Mouse (Mus musculus): Measurements from ENCODE around the gene Ccdc63. TPM values are rescaled to one million over a fixed set of nuclear protein-coding genes. Genes with fewer than 3 reads are reported as not detected.

The Ccdc63 gene
- 0.76 TPM for polyA plus RNA-seq (2017; shearing (Covaris generic))

GRCm38 (mm10) chr5:122140723-122141122 is at the start of gene Ccdc63:
TSS of gene Ccdc63 (minus strand) at chr5:122140823.

DNA sequence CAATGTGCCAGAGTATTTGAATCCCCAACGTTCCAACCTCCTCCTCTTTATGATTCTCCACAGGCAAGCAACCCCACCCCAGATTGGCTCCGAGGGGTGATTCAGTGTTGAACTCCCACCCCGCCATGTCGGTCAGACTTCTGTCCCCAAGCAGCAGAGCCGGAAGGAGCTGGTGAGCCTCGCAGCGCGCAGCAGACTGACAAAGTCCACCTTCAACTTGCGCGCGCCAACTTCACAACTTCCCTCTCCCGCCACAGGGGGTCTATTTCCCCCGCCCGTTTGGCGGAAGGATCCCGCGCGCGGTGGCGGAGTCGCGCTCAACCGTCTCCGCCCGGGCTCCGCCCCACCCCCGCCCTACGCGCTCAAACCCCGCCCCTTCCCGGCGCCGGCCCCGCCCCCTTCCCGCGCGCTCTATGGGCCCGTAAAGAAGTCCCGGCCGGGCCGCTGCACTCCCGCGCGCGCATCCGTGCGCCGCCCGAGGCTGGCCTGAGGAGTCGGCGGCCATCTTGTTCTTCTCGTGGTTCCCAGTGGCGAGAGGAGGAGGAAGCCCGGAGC is 17.3 kb upstream of the Ccdc63 start, which contains the start of gene Ppp1cc:
TSS of gene Ppp1cc (plus strand) at position 452 of the 555 bp plus-strand sequence.

Other genes with a start within 250 kb of the Ccdc63 start
- not detected for gene Cux2, start 90.7 kb downstream of the Ccdc63 start, polyA plus RNA-seq (2017; shearing (Covaris generic))
- not detected for gene Myl2, start 39.9 kb downstream of the Ccdc63 start, polyA plus RNA-seq (2017; shearing (Covaris generic))
- 62.8 TPM for gene Ppp1cc, start 17.5 kb upstream of the Ccdc63 start, polyA plus RNA-seq (2017; shearing (Covaris generic))
- 104 TPM for gene Hvcn1, start 66.0 kb upstream of the Ccdc63 start, polyA plus RNA-seq (2017; shearing (Covaris generic))
- gene Tctn1, start 123.6 kb upstream of the Ccdc63 start, polyA plus RNA-seq (2017; shearing (Covaris generic)): 1.5 TPM
- gene Pptc7, start 143.5 kb upstream of the Ccdc63 start, polyA plus RNA-seq (2017; shearing (Covaris generic)): 11.1 TPM
- gene Rad9b, start 213.4 kb upstream of the Ccdc63 start, polyA plus RNA-seq (2017; shearing (Covaris generic)): 5.3 TPM
- 171 TPM for gene Vps29, start 213.5 kb upstream of the Ccdc63 start, polyA plus RNA-seq (2017; shearing (Covaris generic))
- 74.4 TPM for gene Gpn3, start 231.1 kb upstream of the Ccdc63 start, polyA plus RNA-seq (2017; shearing (Covaris generic))
- 21.4 TPM for gene Fam216a, start 231.5 kb upstream of the Ccdc63 start, polyA plus RNA-seq (2017; shearing (Covaris generic))

Measured in activated CD4-positive, CD25-positive, alpha-beta regulatory T cell, adult 9 weeks (primary cell).